Mouse (Mus musculus) stomach, postnatal 0 days (tissue): ENCODE results near the gene V1ra8. TPM values are rescaled to one million over a fixed set of nuclear protein-coding genes. Genes with fewer than 3 reads are reported as not detected.
"Not testable (repeated sequence)": the region's sequence is repeated elsewhere in the genome, so short reads cannot be mapped to it uniquely, and the experiment has no call there.

Experiments used
- ATAC-seq: fragments of 200-750 bp; cut with Nextera tagmentation; 2 replicates; pipeline ENCODE4 v1.8.0; 2017; ENCODE audit not compliant: low FRiP score, low TSS enrichment
- DNase-seq: peaks from one replicate; pipeline ENCODE4 v3.0.0-alpha.2; 2016; ENCODE audit warnings: low spot score
- H3K27ac ChIP-seq: fragments of 300-500 bp; sonication (generic); replicated peaks from 2 replicates; pipeline ENCODE4 v1.5.1; 2014; ENCODE audit warnings: mild to moderate bottlenecking, control low read depth
- H3K27me3 ChIP-seq: fragments of 300-500 bp; sonication (generic); 2 replicates; pipeline ENCODE4 v1.6.1; 2014; ENCODE audit warnings: low read length; ENCODE audit not compliant: control insufficient read depth, insufficient read depth
- H3K36me3 ChIP-seq: fragments of 300-500 bp; sonication (generic); 2 replicates; pipeline ENCODE4 v1.6.1; 2014; ENCODE audit warnings: low read length, mixed read lengths; ENCODE audit not compliant: control insufficient read depth, insufficient read depth
- H3K4me1 ChIP-seq: fragments of 300-500 bp; sonication (generic); replicated peaks from 2 replicates; pipeline ENCODE4 v1.6.1; 2014; ENCODE audit warnings: antibody characterized with exemption; ENCODE audit not compliant: control insufficient read depth, insufficient read depth
- H3K4me2 ChIP-seq: fragments of 300-500 bp; sonication (generic); replicated peaks from 2 replicates; pipeline ENCODE4 v1.6.1; 2014; ENCODE audit warnings: low read depth, mild to moderate bottlenecking, control low read depth, moderate library complexity
- H3K4me3 ChIP-seq: fragments of 300-500 bp; sonication (generic); 2 replicates; pipeline ENCODE4 v1.5.1; 2014; ENCODE audit warnings: low read depth, low read length, control low read depth
- H3K9ac ChIP-seq: fragments of 300-500 bp; sonication (generic); 2 replicates; pipeline ENCODE4 v1.6.1; 2014; ENCODE audit warnings: mild to moderate bottlenecking, low read length, control low read depth, mixed read lengths
- H3K9me3 ChIP-seq: fragments of 300-500 bp; sonication (generic); 2 replicates; pipeline ENCODE4 v1.6.1; 2016; ENCODE audit warnings: low read length; ENCODE audit not compliant: control insufficient read depth
- CTCF ChIP-seq: IDR thresholded peaks from 2 replicates; pipeline ENCODE4 v1.5.1; 2016; ENCODE audit warnings: antibody characterized with exemption, low read depth, mild to moderate bottlenecking, moderate library complexity
- EP300 ChIP-seq: optimal IDR thresholded peaks from 2 replicates; pipeline ENCODE3; 2016; ENCODE audit warnings: antibody characterized with exemption
- WGBS: fragments of 180-500 bp; shearing (Covaris S2); extraction: QIAGEN DNeasy Blood & Tissue Kit; methylation state at CpG from one replicate; pipeline ENCODE4 v1.1.7; 2014; 5-methylcytosine and 5-hydroxymethylcytosine counted together
- polyA plus RNA-seq: library from polyadenylated mRNA; unstranded; fragments of >200 nt; fragmentation: Nextera tagmentation; extraction: Ambion mirVana; gene quantifications from 2 replicates; pipeline ENCODE4 v1.2.1, GENCODE M21; 2015

Gene V1ra8
- polyA plus RNA-seq: not detected in 2 replicates

GRCm38 (mm10) chr6:90202493-90202892, at the start of gene V1ra8:
TSS of gene V1ra8 (plus strand) at chr6:90202793.
- not testable (repeated sequence) for DNase-seq, H3K4me3 ChIP-seq, H3K4me1 ChIP-seq, H3K4me2 ChIP-seq, H3K36me3 ChIP-seq, ATAC-seq, H3K27ac ChIP-seq, H3K9me3 ChIP-seq, H3K9ac ChIP-seq, H3K27me3 ChIP-seq
- WGBS: 76% methylated on average over 2 of the region's 2 CpGs

DNA sequence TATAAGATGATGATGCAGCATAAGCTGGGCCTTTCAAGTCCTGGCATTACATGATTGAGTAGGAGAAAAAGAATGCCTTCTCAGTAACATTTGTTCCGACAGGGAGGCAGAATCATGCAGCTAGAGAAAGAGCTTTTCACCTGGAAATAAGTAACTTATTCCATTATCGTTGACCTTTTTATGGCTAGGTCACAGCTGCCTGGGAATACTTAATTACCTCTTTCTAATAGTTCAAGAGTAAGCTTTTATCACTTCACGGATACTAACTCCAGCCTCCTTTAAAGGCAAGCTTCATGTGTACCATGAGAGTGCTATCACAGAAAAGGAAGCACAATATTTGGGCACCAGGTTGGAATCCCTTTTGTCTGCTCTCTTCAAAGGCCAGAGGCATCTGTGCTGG, 42.5 kb upstream of the V1ra8 start:
- H3K4me1 ChIP-seq: no peaks in the 10 kb centered on the region

DNA sequence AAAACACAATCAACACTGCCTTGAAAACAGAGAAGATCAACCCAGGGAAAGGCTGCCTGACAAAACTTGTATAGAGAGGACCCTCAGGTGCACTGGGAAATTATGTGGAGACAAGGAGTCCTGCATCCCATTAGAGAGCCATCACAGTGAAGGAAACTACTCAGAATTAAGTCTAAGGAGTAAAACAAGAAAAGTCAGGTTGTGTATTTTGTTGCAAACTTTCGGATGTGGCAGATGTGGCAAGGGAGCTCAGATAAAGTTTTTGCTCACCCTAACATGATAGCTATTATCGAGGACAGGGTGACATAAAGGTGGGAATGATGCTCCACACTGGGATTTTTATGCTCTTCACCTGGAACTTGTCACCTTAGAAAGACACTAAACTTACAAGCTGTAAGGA, 28.1 kb upstream of the V1ra8 start, which contains the start of gene Vmn1r52:
Gene Vmn1r52, plus strand, starts transcription at position 301 of the 400 bp plus-strand sequence.
- WGBS: 52% methylated on average over 2 of the region's 2 CpGs

More for the DNA sequence above, 42.5 kb upstream of the V1ra8 start:
- Histone ChIP-seq H3K27me3 (no peaks in the 10 kb centered on the region), H3K27ac (no peak overlapping the region), H3K4me2 (no peak overlapping the region), H3K4me3 (no peak overlapping the region), H3K9me3 (no peaks in the 10 kb centered on the region), H3K36me3 (no peaks in the 10 kb centered on the region), H3K9ac (no peak overlapping the region)
- WGBS: 65% methylated on average over 3 of the region's 3 CpGs
- DNase-seq (no peak), ATAC-seq (no peak)
- TF ChIP-seq EP300: no peak
- no peak for TF ChIP-seq CTCF

DNA sequence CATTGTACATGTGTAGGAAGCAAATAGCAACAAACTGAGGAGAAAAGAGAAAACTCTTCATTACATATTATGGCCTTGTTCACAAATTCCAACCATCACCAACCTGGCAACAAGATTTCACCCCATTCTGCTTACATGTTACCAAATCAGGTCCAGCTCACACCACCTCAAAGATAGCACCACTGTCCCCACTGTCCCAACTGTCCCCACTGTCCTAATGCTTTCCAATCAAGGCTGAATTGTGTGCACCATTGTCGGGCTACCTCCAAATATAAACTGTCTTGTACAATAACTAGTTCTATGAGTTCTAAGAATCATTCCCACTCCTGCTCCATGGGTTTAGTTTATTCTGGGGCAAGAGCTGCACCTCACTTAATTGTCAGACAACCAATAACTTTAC, 21.7 kb downstream of the V1ra8 start, which contains the start of gene Vmn1r53:
Gene Vmn1r53, minus strand, starts transcription at position 101 of the 400 bp plus-strand sequence.
- Histone ChIP-seq H3K9ac (no peak within 1 kb of the TSS), H3K27me3 (no peaks in the 10 kb centered on the region), H3K4me2 (no peak within 1 kb of the TSS), H3K4me3 (no peak within 1 kb of the TSS), H3K4me1 (no peaks in the 10 kb centered on the region), H3K9me3 (no peaks in the 10 kb centered on the region), H3K36me3 (no peaks in the 10 kb centered on the region), H3K27ac (no peak within 1 kb of the TSS)
- WGBS: 68% methylated on average over 1 of the region's 1 CpGs
- no peak for DNase-seq
- no peak for ATAC-seq
- TF ChIP-seq EP300 (no peak), CTCF (no peak)

More for the DNA sequence above, 28.1 kb upstream of the V1ra8 start, which contains the start of gene Vmn1r52:
- Histone ChIP-seq H3K9me3 (no peaks in the 10 kb centered on the region), H3K4me1 (no peaks in the 10 kb centered on the region), H3K27me3 (no peaks in the 10 kb centered on the region), H3K36me3 (no peaks in the 10 kb centered on the region), H3K4me3 (no peak within 1 kb of the TSS), H3K27ac (no peak within 1 kb of the TSS), H3K9ac (no peak within 1 kb of the TSS), H3K4me2 (no peak within 1 kb of the TSS)
- no peak for ATAC-seq
- no peak for TF ChIP-seq CTCF
- no peak for TF ChIP-seq EP300
- DNase-seq: no peak

DNA sequence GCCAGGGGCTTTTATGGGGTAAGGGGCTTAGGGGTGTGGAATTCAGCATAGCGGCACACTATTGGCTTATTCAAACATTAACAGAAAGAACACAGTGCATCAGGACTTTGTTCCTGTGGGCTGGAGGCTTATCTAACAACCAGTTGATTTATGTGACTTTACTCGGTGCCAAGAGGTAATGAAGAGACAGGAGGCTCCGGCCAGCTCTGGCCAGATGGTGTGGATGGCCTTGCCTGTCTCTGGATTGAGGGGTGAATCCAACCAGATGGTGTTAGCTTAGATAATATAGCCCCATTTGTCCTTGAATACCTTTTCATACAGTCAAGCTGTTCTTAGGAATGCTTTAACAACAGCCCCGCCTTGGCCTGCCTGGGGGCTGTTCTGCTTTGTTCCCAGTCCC, 29.5 kb downstream of the V1ra8 start:
- H3K4me3 ChIP-seq, DNase-seq, H3K36me3 ChIP-seq, H3K4me2 ChIP-seq, H3K4me1 ChIP-seq, H3K27ac ChIP-seq, H3K27me3 ChIP-seq, H3K9me3 ChIP-seq, ATAC-seq, H3K9ac ChIP-seq: not testable (repeated sequence)
- WGBS: 71% methylated on average over 4 of the region's 4 CpGs

DNA sequence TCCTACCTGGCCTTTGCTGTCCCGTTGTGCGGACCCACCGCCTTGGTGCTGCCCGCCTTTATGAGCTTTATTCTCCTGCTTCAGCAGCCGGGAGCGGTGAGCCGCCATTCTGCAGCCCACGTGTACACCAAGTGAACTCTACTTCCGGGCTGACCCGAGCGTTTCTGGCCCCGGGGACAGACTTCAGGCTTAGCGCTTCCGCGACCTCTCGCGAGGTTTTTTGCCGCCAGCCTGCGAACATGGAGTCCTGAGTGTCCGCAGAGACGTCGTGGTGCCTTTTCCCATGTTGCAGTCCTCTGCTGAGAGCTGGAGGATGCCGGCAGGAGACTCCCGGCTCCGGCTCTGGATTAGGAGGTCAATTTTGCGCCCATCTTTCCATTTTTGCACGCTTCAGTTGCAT, 30.1 kb downstream of the V1ra8 start:
- no peaks in the 10 kb centered on the region for H3K9me3 ChIP-seq
- H3K27me3 ChIP-seq: no peaks in the 10 kb centered on the region
- H3K4me1 ChIP-seq: no peaks in the 10 kb centered on the region
- no peak overlapping the region for H3K27ac ChIP-seq
- no peak for ATAC-seq
- WGBS: 61% methylated on average over 27 of the region's 27 CpGs
- H3K36me3 ChIP-seq: no peaks in the 10 kb centered on the region
- H3K9ac ChIP-seq: no peak overlapping the region
- H3K4me3 ChIP-seq: no peak overlapping the region
- no peak overlapping the region for H3K4me2 ChIP-seq
- no peak for DNase-seq
- TF ChIP-seq EP300: no peak
- no peak for TF ChIP-seq CTCF
